Mouse (Mus musculus): Measurements from ENCODE around the gene Serpina6. TPM values are rescaled to one million over a fixed set of nuclear protein-coding genes. Genes with fewer than 3 reads are reported as not detected.

The Serpina6 gene
- total RNA-seq, 1 experiment from 2014 or later = 113 TPM

- DNase-seq = peak; percentile 20
These were observed 1.6 kb downstream of the Serpina6 start for GRCm38 (mm10) chr12:103655123-103656044.

GRCm38 (mm10) chr12:103653836-103654235 lies 3.2 kb downstream of the Serpina6 start:
- DNase-seq = peak; percentile 40

GRCm38 (mm10) chr12:103646314-103646713 lies 10.7 kb downstream of the Serpina6 start:
- DNase-seq = no peak

- no peak for DNase-seq
These were observed 12.4 kb downstream of the Serpina6 start for GRCm38 (mm10) chr12:103644601-103645000.

GRCm38 (mm10) chr12:103643818-103644217 lies 13.2 kb downstream of the Serpina6 start:
- DNase-seq = no peak

GRCm38 (mm10) chr12:103643336-103643735 lies 13.7 kb downstream of the Serpina6 start:
- DNase-seq = peak; percentile 91

- no peak for DNase-seq
These were observed 21.2 kb downstream of the Serpina6 start for GRCm38 (mm10) chr12:103635846-103636245.

GRCm38 (mm10) chr12:103634430-103634829 lies 22.6 kb downstream of the Serpina6 start:
- DNase-seq = no peak

- DNase-seq = no peak
These were observed 25.8 kb downstream of the Serpina6 start, which contains the start of gene Serpina10 for GRCm38 (mm10) chr12:103631203-103631612. Gene Serpina10 (minus strand): TSS chr12:103631444.

GRCm38 (mm10) chr12:103616860-103617261 lies 40.2 kb downstream of the Serpina6 start:
- DNase-seq = no peak

GRCm38 (mm10) chr12:103615734-103616133 lies 41.3 kb downstream of the Serpina6 start:
- DNase-seq = no peak

GRCm38 (mm10) chr12:103615141-103615540 lies 41.9 kb downstream of the Serpina6 start:
- no peak for DNase-seq

GRCm38 (mm10) chr12:103601839-103602238 lies 55.2 kb downstream of the Serpina6 start:
- no peak for DNase-seq

GRCm38 (mm10) chr12:103600364-103600763 lies 56.6 kb downstream of the Serpina6 start:
- DNase-seq = no peak

- DNase-seq = no peak
These were observed 58.6 kb downstream of the Serpina6 start for GRCm38 (mm10) chr12:103598411-103598810.

Other genes starting within 250 kb of the Serpina6 start
- 0.90 and 0.93 TPM in 2 replicates for gene 9330161L09Rik, start 249.4 kb downstream of the Serpina6 start, total RNA-seq (2021)
- 92.3 and 99.1 TPM in 2 replicates for gene Ddx24, start 231.4 kb downstream of the Serpina6 start, total RNA-seq (2021)
- gene Ifi27, start 223.0 kb downstream of the Serpina6 start, total RNA-seq (2021) = 1,163 and 1,199 TPM in 2 replicates
- gene Ifi27l2a, start 213.5 kb downstream of the Serpina6 start, total RNA-seq (2021) = 15.4 and 19.7 TPM in 2 replicates
- gene Ifi27l2b, start 200.0 kb downstream of the Serpina6 start, total RNA-seq (2021) = not detected in 2 replicates
- gene Ppp4r4, start 124.9 kb downstream of the Serpina6 start, total RNA-seq (2021) = 2.9 and 3.2 TPM in 2 replicates
- 2.9 and 17.0 TPM in 2 replicates for gene Serpina10, start 25.8 kb downstream of the Serpina6 start, total RNA-seq (2021)
- gene Serpina16, start 18.9 kb upstream of the Serpina6 start, total RNA-seq (2021) = not detected in 2 replicates
- not detected in 2 replicates for gene Serpina1f, start 38.3 kb upstream of the Serpina6 start, total RNA-seq (2021)
- gene Serpina1d, start 116.4 kb upstream of the Serpina6 start, total RNA-seq (2021) = 24.1 and 393 TPM in 2 replicates
- gene Serpina1b, start 173.2 kb upstream of the Serpina6 start, total RNA-seq (2021) = 53.3 and 891 TPM in 2 replicates
- gene Serpina1a, start 206.3 kb upstream of the Serpina6 start, total RNA-seq (2021) = 22.0 and 362 TPM in 2 replicates
- 28.0 and 511 TPM in 2 replicates for gene Serpina1c, start 247.7 kb upstream of the Serpina6 start, total RNA-seq (2021)